Mouse (Mus musculus) CH12.LX (cell line): ENCODE measurements around the gene Tmem126b. TPM values are rescaled to one million over a fixed set of nuclear protein-coding genes. Genes with fewer than 3 reads are reported as not detected.

Experiments
- DNase-seq: peaks from one replicate; pipeline ENCODE4 v3.0.0-alpha.2; 2013; ENCODE audit errors: extremely low read depth
- H3K27ac ChIP-seq: 2 replicates; pipeline ENCODE4 v1.5.1; 2012; ENCODE audit warnings: low read depth, mild to moderate bottlenecking, control low read depth, moderate library complexity; ENCODE audit not compliant: insufficient read depth
- H3K27me3 ChIP-seq: replicated peaks from 2 replicates; pipeline ENCODE3; 2012; ENCODE audit warnings: inconsistent platforms
- H3K36me3 ChIP-seq, 2 experiments: replicated peaks in 1 of 2; 2 replicates each; pipeline versions ENCODE3 to v1.6.1; 2012; ENCODE audit warnings: inconsistent platforms in 1 of 2, low read length in 1 of 2, mild to moderate bottlenecking in 1 of 2, mixed read lengths in 1 of 2, moderate library complexity in 1 of 2; ENCODE audit not compliant: control insufficient read depth in 1 of 2, insufficient read depth in 1 of 2
- H3K4me1 ChIP-seq, 2 experiments: 2 replicates each; pipeline ENCODE4 v1.6.1; 2012; ENCODE audit warnings: inconsistent platforms in 1 of 2, moderate library complexity in 1 of 2; ENCODE audit not compliant: insufficient read depth in 2 of 2, control insufficient read depth in 1 of 2
- H3K4me2 ChIP-seq: 2 replicates; pipeline ENCODE4 v1.6.1; 2012; ENCODE audit warnings: low read depth, mild to moderate bottlenecking, control low read depth; ENCODE audit not compliant: poor library complexity, insufficient read depth, severe bottlenecking
- H3K4me3 ChIP-seq, 3 experiments: fragments of 150-350 bp in 1 of 3; sonication (generic) in 1 of 3; replicated peaks in 1 of 3; 2 replicates each; pipeline versions ENCODE3 to v1.5.1; 2011 to 2012; ENCODE audit warnings: low read depth in 2 of 3, low read length in 2 of 3, mild to moderate bottlenecking in 2 of 3, moderate library complexity in 2 of 3, control low read depth in 1 of 3, improper control_type of control experiment in 1 of 3, inconsistent platforms in 1 of 3, mixed read lengths in 1 of 3; ENCODE audit not compliant: poor library complexity in 1 of 3
- H3K79me2 ChIP-seq: replicated peaks from 2 replicates; pipeline ENCODE4 v1.6.1; 2012; ENCODE audit warnings: mild to moderate bottlenecking, moderate library complexity; ENCODE audit not compliant: control insufficient read depth, poor library complexity, insufficient read depth, severe bottlenecking; ENCODE audit errors: extremely low read depth
- H3K9ac ChIP-seq: 2 replicates; pipeline ENCODE4 v1.6.1; 2012; ENCODE audit warnings: low read depth, mild to moderate bottlenecking, control low read depth, moderate library complexity; ENCODE audit not compliant: insufficient read depth
- H3K9me3 ChIP-seq: replicated peaks from 2 replicates; pipeline ENCODE3; 2012; ENCODE audit warnings: low read length, inconsistent platforms, mixed read lengths
- CHD1 ChIP-seq: IDR thresholded peaks from 2 replicates; pipeline ENCODE4 v1.6.1; 2012; ENCODE audit warnings: low read depth, low read length, improper control_type of control experiment, inconsistent platforms
- ELF1 ChIP-seq: IDR thresholded peaks from 2 replicates; pipeline ENCODE4 v1.6.1; 2014; ENCODE audit warnings: low read depth, mild to moderate bottlenecking, inconsistent platforms, low read length, improper control_type of control experiment
- ETS1 ChIP-seq: conservative IDR thresholded peaks from 2 replicates; pipeline ENCODE4 v1.6.1; 2012; ENCODE audit warnings: low read depth, mild to moderate bottlenecking, inconsistent platforms, low read length, improper control_type of control experiment, moderate library complexity
- MAFK ChIP-seq: IDR thresholded peaks from 2 replicates; pipeline ENCODE4 v1.6.1; 2011; ENCODE audit warnings: low read length, improper control_type of control experiment; ENCODE audit not compliant: insufficient replicate concordance
- MEF2A ChIP-seq: IDR thresholded peaks from 2 replicates; pipeline ENCODE4 v1.6.1; 2014; ENCODE audit warnings: low read depth, mild to moderate bottlenecking, inconsistent platforms, low read length, improper control_type of control experiment, borderline replicate concordance
- MXI1 ChIP-seq: IDR thresholded peaks from 2 replicates; pipeline ENCODE4 v1.6.1; 2011; ENCODE audit warnings: mild to moderate bottlenecking, low read depth, low read length, improper control_type of control experiment
- NRF1 ChIP-seq: IDR thresholded peaks from 2 replicates; pipeline ENCODE4 v1.6.1; 2014; ENCODE audit warnings: low read depth, mild to moderate bottlenecking, inconsistent platforms, low read length, improper control_type of control experiment, moderate library complexity
- POLR2AphosphoS2 ChIP-seq: IDR thresholded peaks from 2 replicates; pipeline ENCODE4 v1.6.1; 2011; ENCODE audit warnings: low read depth, low read length, improper control_type of control experiment
- SIN3A ChIP-seq: IDR thresholded peaks from 2 replicates; pipeline ENCODE4 v1.6.1; 2012; ENCODE audit warnings: low read length, improper control_type of control experiment, inconsistent platforms
- UBTF ChIP-seq: IDR thresholded peaks from 2 replicates; pipeline ENCODE4 v1.6.1; 2012; ENCODE audit warnings: low read depth, mild to moderate bottlenecking, inconsistent platforms, low read length, improper control_type of control experiment, moderate library complexity
- dilution Hi-C: fragments of 300-500 bp; cut with MboI; formaldehyde crosslinking; loops from 2 replicates; pipeline ENCODE4 v1.14.3; 2020; ENCODE audit warnings: low sequenced_read_pairs; ENCODE audit not compliant: extremely low pct_unique_long_range_greater_than_20kb, extremely low pct_ligation_motif_present
- in situ Hi-C: fragments of 300-500 bp; cut with MboI; formaldehyde crosslinking; loops from 3 replicates; pipeline ENCODE4 v1.14.3; 2019; ENCODE audit warnings: low sequenced_read_pairs, low pct_ligation_motif_present, low pct_unique_long_range_greater_than_20kb, mixed read lengths
- polyA plus RNA-seq: library from polyadenylated mRNA; unstranded; fragments of >175 nt; gene quantifications from 2 replicates; pipeline ENCODE4 v1.2.1, GENCODE M21; 2012; ENCODE audit warnings: low read depth; ENCODE audit not compliant: insufficient read length
- total RNA-seq, 2 experiments: library from RNA; depleted of rRNA; stranded (reverse); fragments of 300-350 nt in 1 of 2; fragments of >200 nt in 1 of 2; gene quantifications; 2 replicates each; pipeline ENCODE4 v1.2.3; 2012 to 2014

Tmem126b gene
- total and polyA plus RNA-seq, 3 experiments, result 9.1 to 15.7 (median 10.9) TPM

DNA sequence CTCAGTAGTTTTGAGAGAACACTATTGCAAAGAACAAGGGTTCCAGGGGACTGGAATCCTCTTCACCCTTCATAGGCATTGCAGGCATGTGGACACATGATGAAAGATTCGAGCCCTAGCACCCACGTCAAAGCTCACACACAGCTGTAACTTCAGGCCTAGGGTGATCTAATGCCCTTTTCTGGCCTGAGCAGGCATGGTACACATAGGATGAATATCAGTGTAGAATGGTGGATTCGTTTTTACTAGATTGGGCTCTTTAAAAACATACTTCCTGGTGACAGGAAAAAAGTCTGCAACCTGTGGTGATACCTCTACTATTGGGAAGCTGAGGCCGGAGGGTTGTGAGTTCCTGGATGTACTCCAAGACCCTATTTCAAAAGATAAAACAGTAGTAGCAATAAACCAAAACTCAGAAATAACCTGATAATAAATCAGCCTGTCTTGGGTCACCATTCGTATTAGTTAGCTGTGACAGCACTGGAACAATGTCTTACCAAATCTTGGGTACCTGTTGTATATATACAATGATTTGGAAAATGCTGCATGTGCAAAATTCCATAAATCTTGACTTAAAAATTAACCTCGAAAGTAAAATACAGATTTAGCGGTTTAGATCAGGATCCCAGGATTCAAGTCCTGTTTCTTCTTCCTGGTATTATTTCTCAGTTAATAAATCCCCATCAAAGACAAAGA, 19.5 kb downstream of the Tmem126b start:
- TF ChIP-seq POLR2AphosphoS2 (peak; percentile 47; the same call in 1 of the 2 replicates), MAFK (peak; percentile 75), MEF2A (no peak), NRF1 (no peak), ETS1 (no peak; the same call in 1 of the 2 replicates)
- peak overlapping the region; percentile 66 for H3K27ac ChIP-seq
- H3K27me3 ChIP-seq, result no peaks in the 10 kb centered on the region
- peak overlapping the region; percentile 60 to 96 (median 64) for H3K4me3 ChIP-seq
- no peaks in the 10 kb centered on the region for H3K9me3 ChIP-seq
- in situ Hi-C loops (no loop called here), dilution Hi-C loops (no loop called here)
- H3K79me2 ChIP-seq, result peaks cover 19% of the 10 kb centered on the region
- H3K4me1 ChIP-seq, result peaks cover 0 to 7% of the 10 kb centered on the region in 2 experiments; a peak in 2 of 4 replicates
- peaks cover 12 to 32% of the 10 kb centered on the region in 2 experiments for H3K36me3 ChIP-seq
- peak overlapping the region; percentile 79 for H3K4me2 ChIP-seq
- DNase-seq, result no peak
- H3K9ac ChIP-seq, result peak overlapping the region; percentile 79

DNA sequence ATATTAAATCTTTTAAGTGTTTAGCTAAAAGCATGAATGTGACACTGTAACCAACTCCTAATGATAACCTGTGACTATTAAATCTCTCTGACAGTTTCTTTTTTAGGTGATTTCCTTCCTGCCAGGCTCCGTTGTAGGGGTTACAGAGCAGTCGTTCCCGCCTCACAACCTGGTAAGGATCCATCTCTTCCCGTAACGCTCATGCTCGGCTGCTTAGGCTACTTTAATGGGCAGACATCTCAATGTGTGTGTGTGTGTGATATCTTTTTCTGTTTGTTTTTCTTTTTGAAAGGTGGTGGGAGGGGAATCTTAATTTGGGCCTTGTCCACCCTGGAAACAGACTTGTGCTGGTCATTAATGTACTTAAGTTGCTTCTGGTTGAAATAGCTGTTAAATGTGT, 31.6 kb downstream of the Tmem126b start:
- Histone ChIP-seq H3K36me3 (peaks cover 5 to 29% of the 10 kb centered on the region in 2 experiments), H3K9ac (peak overlapping the region; percentile 99), H3K27me3 (no peaks in the 10 kb centered on the region), H3K79me2 (peaks cover 36% of the 10 kb centered on the region), H3K4me3 (peak overlapping the region; percentile 77 to 100 (median 94)), H3K27ac (no peak overlapping the region), H3K4me1 (peaks cover 0 to 21% of the 10 kb centered on the region in 2 experiments; a peak in 2 of 4 replicates), H3K4me2 (peak overlapping the region; percentile 94), H3K9me3 (no peaks in the 10 kb centered on the region)
- TF ChIP-seq CHD1, result no peak
- peak; percentile 79; the same call in 1 of the 2 replicates for TF ChIP-seq SIN3A
- in situ Hi-C loops (loop anchor here (25.0 kb wide), 1 partner anchor 432 kb away; no protein-coding TSS in a partner anchor), dilution Hi-C loops (no loop called here)
- DNase-seq, result no peak

DNA sequence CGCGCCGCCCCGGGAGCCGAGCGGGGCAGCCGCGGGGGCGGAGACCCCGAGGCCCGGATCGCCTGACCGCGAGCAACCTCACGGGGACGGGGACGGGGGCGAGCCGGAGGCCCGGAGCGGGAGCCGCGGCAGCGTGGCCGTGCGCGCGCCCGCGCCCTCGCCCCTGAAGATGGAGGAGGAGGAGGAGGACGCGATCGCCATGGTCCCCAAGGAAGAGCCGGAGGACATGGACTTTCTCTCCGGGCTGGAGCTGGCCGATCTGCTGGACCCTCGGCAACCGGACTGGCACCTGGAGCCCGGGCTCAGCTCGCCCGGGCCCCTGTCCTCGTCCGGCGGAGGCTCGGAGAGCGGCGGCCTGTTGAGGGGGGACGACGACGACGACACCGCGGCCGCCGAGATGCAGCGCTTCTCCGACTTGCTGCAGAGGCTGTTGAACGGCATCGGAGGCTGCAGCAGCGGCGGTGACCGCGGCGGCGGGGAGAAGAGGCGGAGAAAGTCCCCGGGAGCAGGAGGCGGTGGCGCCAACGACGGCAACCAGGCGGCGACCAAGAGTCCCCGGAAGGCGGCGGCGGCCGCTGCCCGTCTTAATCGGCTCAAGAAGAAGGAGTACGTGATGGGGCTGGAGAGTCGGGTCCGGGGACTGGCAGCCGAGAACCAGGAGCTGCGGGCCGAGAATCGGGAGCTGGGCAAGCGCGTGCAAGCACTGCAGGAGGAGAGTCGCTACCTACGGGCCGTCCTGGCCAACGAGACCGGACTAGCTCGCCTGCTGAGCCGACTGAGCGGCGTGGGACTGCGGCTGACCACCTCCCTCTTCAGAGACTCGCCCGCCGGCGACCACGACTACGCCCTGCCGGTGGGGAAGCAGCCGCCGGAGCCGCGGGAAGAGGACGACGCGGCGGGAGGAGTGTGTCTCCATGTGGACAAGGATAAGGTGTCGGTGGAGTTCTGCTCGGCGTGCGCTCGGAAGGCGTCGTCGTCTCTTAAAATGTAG, 32.4 kb downstream of the Tmem126b start:
- dilution Hi-C loops, result no loop called here
- peak; percentile 84 for TF ChIP-seq UBTF
- TF ChIP-seq ELF1, result peak; percentile 11; the same call in 1 of the 2 replicates
- TF ChIP-seq MAFK, result no peak
- TF ChIP-seq MXI1, result 0 out of 2 replicates have a peak, but pooled peaks have one; percentile 2
- TF ChIP-seq, all 38 proteins: peak for 3
- peaks cover 3 to 22% of the 10 kb centered on the region in 2 experiments for H3K36me3 ChIP-seq

More for the DNA sequence above, 32.4 kb downstream of the Tmem126b start:
- Histone ChIP-seq H3K27me3 (no peaks in the 10 kb centered on the region), H3K9me3 (no peaks in the 10 kb centered on the region), H3K4me2 (peak overlapping the region; percentile 94), H3K9ac (peak overlapping the region; percentile 99), H3K4me3 (peak overlapping the region; percentile 77 to 100 (median 94)), H3K4me1 (peaks cover 0 to 15% of the 10 kb centered on the region in 2 experiments; a peak in 1 of 4 replicates), H3K27ac (peak overlapping the region; percentile 70), H3K79me2 (peaks cover 33% of the 10 kb centered on the region)
- in situ Hi-C loops, result loop anchor here (25.0 kb wide), 1 partner anchor 431 kb away; no protein-coding TSS in a partner anchor
- no peak for DNase-seq
